Mouse (Mus musculus): ENCODE measurements at regions not wholly inside any gene's neighbourhood (a gene's known extent, or its start where the extent isn't known, plus 50 kb on each side); places are given as distances from the start of the nearest gene placed in this dataset.

- DNase-seq: no peak
These were observed 152.1 kb upstream of the Slco6d1 start for GRCm38 (mm10) chr1:98268853-98269252.

GRCm38 (mm10) chr1:98270212-98270611, 150.7 kb upstream of the Slco6d1 start:
- no peak for DNase-seq

GRCm38 (mm10) chr1:98273966-98274616, 146.8 kb upstream of the Slco6d1 start:
- DNase-seq: no peak

GRCm38 (mm10) chr1:98275524-98275923, 145.4 kb upstream of the Slco6d1 start:
- DNase-seq: no peak

- DNase-seq: no peak
These were observed 141.4 kb upstream of the Slco6d1 start for GRCm38 (mm10) chr1:98279446-98280048.

GRCm38 (mm10) chr1:98280263-98281052, 140.5 kb upstream of the Slco6d1 start:
- peak; percentile 11 for DNase-seq

- DNase-seq: no peak
These were observed 139.7 kb upstream of the Slco6d1 start for GRCm38 (mm10) chr1:98281053-98281770.

- DNase-seq: no peak
These were observed 139.2 kb upstream of the Slco6d1 start for GRCm38 (mm10) chr1:98281771-98282149.

GRCm38 (mm10) chr1:98303166-98303565, 117.8 kb upstream of the Slco6d1 start:
- DNase-seq: no peak

- DNase-seq: no peak
These were observed 114.6 kb upstream of the Slco6d1 start for GRCm38 (mm10) chr1:98306363-98306762.

GRCm38 (mm10) chr1:98307519-98307918, 113.4 kb upstream of the Slco6d1 start:
- no peak for DNase-seq

GRCm38 (mm10) chr1:98309894-98310293, 111.0 kb upstream of the Slco6d1 start:
- no peak for DNase-seq

- peak; percentile 20 for DNase-seq
These were observed 70.8 kb upstream of the Slco6d1 start for GRCm38 (mm10) chr1:98350095-98350549.

- DNase-seq: no peak
These were observed 70.2 kb upstream of the Slco6d1 start for GRCm38 (mm10) chr1:98350725-98351124.

GRCm38 (mm10) chr1:98351530-98351929, 69.4 kb upstream of the Slco6d1 start:
- DNase-seq: no peak

All from lung, postnatal 14 days (tissue).